Mouse (Mus musculus): ENCODE results near the gene Rab5b.

Rab5b gene

GRCm38 (mm10) chr10:128699006-128699405 lies 2.9 kb upstream of the Rab5b start:
- no peak for DNase-seq (ENCODE audit: low spot score)

DNA sequence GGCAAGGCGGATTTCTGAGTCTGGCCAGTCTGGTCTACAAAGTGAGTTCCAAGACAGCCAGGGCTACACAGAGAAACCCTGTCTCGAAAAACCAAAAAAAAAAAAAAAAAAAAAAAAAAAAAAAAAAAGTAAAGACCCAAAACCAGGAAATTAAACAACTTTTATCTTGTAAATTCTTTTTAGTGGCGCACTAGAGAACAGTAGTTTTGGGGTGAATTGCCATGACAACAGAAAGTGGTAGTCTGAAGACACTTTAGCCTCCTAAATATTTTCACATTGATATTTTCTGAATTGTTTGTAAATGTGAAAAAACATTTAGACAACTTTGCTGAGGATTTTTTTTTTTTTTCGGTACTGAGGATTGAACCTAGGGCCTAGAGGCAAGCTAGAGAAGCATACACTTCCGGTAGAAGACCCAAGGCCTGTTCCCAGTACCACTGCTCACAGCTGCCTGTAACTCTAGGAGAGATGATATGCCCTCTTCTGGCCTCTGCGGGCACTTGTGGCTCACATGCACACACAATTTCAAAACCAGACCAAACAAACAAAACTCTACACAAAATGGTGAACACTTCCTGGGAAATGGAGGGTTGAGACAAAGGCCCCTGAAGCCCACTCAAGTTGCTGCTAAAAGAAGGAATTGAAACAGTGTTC lies 1.1 kb upstream of the Rab5b start:
- DNase-seq (ENCODE audit: low spot score) = no peak

GRCm38 (mm10) chr10:128695411-128695991 lies 563 bp downstream of the Rab5b start:
- DNase-seq (ENCODE audit: low spot score) = no peak

- no peak for DNase-seq (ENCODE audit: low spot score)
Measured at GRCm38 (mm10) chr10:128674469-128675008, 21.5 kb downstream of the Rab5b start.

DNA sequence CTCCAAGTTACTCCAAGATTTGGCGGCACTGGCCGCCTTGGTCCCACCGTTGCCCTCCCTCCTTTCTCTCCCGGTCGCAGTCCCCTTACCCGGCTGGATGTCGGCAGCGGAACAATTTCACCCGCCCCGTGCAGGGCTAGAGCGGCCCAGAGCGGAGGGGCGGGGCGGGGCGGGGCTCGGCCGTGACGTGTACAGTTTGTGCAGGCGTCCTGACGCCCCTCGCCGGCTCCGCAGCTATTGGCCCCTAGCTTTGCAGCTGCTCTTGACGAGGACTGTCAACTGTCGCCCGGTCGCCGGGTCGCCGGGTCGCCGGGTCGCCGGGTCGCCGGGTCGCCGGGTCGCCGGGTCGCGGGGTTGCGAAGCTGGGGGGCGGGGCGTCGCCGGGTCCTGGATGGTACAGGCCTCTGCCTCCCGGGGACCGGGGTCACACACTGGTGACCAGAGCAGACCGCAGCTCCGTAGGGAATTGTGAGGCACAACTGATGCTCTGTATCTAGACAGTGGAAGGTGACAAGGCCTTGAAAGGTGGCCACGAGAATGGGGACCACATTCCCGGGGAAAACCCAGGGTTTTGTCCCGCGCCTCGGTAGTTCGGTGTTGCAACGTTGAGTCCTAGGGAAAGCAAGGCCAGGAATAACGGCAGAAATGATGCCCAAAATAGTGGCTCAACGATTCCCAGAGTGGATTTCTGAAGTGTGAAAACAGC lies 22.1 kb downstream of the Rab5b start, which contains the start of gene Suox:
Gene Suox (minus strand): TSS at position 311 of the 706 bp plus-strand sequence.
- DNase-seq (ENCODE audit: low spot score) = peak; percentile 82

- no peak for DNase-seq (ENCODE audit: low spot score)
Measured at GRCm38 (mm10) chr10:128671148-128671547, 24.9 kb downstream of the Rab5b start.

DNA sequence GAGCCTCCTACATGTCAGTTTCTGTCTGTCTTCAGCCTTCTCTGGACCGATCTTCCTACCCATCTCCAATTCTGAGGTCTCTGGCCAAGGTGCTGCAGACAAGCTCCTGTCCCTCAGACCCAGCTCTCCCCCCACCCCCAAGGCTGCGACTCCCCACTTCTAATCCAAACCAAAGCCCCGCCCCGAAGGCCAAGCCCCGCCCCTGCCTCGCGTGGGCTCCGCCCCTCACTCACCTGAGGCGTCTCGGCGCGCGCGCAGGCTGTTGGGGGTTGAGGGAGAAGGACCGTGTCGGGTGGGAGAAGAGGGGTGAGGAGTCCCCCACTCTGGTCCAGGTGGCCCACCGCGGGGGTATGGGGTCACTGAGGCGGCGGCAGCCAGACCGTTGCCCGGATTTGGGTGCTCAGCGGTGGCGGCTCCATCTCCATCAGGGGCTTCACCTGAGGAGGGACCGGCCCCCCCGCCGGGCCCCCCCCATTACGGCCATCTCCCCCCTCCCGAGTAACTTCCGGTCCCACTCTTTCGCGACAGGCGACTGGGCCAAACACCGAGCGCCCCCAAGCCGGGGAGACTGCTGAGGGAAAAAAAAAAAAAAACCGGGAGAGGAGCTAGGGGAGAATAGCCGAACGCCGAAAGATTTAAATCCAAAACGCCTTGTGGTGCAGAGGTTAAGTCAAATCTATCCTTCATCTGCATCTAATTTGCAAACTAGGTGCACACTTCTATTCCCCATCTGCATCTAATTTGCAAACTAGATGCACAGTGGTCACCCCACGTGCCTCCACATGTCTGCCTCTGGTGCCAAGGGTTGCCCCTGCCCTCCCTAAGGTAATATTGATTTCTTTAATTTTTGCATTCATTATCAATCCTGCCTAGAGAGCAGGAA lies 27.0 kb downstream of the Rab5b start:
- DNase-seq (ENCODE audit: low spot score) = peak; percentile 65

DNA sequence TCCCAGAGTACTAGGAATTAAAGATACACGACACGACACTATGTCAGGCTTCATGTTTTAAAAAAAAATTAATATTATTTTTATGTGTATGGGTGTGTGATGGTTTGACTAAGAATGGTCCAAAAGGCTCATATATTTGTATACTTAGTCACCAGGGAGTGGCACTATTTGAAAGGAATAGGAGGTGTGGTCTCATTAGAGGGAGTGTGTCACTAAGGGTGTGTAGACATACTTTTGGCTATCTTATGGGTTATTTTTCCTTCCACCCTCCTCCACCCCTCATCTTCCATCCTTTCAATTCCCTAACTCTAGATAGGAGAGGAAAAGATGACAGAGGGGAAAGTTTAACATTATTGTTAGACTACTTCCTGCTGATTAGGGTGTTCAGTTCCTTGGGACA lies 30.3 kb downstream of the Rab5b start:
- no peak for DNase-seq (ENCODE audit: low spot score)

- no peak for DNase-seq (ENCODE audit: low spot score)
Measured at GRCm38 (mm10) chr10:128665307-128665706, 30.8 kb downstream of the Rab5b start.

DNA sequence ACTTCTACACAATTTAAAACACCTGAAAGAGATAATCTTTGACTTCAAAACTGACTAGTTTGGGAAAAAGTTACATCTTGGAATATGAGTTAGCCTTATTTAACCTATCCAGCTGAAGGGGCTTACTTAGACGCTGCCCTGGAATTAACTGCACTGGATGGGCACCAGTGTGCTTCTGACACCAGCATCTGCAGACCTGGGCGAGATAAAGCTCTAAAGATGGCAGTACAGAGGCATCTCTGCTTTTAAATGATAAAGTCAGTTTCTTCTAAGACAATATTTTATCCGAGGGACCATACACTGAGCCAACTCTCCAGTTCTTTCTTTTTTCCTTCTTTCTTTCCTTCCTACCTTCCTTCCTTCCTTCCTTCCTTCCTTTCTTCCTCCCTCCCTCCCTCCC lies 31.3 kb downstream of the Rab5b start:
- DNase-seq (ENCODE audit: low spot score) = no peak

GRCm38 (mm10) chr10:128663441-128664220 lies 32.4 kb downstream of the Rab5b start:
- DNase-seq (ENCODE audit: low spot score) = no peak

DNA sequence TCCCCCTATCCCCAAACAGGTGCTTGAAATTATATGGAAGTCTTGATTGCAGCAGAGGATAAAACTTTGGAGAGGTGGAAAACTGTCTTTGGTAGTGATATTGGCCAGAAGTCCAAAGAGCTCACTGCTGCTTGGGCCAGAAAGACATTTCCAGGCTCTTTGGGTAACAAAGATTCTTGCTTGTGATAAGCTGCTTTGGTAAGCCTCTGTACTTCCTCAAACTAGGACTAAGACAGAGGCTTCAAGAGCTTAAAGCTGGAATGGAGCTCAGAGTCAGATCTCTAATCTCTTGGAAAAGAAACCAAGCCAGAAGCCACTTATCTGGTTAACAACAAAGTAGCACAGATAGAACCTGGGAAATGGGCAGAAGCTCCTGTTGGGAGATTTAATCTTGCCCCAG lies 33.6 kb downstream of the Rab5b start:
- DNase-seq (ENCODE audit: low spot score) = no peak

DNA sequence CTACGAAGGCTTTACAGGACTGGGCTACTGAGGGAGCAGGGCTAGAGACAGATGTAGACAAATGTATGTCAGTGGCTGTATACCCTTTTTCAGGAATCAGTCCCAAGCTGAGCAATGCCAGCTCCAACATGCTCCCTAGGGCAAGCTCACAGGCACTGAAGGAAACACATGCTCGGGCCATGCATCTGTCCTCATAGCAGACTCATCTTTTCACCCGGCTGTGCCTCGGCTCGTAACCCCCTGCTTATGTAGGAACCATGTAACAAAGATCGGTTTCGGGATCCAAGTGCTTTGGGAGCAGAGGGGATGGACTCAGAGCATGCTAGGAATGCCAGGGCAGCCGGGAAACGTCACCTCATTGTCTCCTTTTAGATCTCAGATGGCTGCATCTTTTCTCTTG lies 36.6 kb downstream of the Rab5b start:
- no peak for DNase-seq (ENCODE audit: low spot score)

DNA sequence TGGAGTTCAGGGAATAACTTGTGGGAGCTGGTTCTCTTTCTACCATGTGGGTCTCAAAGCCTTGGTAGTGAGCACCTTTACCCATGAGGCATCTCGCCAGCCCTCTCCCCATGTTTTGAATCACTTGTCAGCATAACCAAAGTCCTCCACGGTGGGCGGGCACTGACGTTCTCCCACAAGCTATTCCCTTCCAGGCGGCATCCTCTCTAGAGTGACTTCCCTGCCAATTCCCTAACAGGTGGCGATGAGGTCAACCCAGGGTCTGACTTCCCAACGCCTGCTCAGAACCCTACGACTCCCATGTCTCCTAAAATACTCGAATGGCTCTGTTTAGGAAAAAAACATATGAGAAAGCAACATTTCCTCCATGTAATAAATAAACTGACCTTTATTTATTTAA lies 38.2 kb downstream of the Rab5b start:
- no peak for DNase-seq (ENCODE audit: low spot score)

GRCm38 (mm10) chr10:128656731-128657130 lies 39.3 kb downstream of the Rab5b start:
- no peak for DNase-seq (ENCODE audit: low spot score)

- no peak for DNase-seq (ENCODE audit: low spot score)
Measured at GRCm38 (mm10) chr10:128655254-128655653, 40.8 kb downstream of the Rab5b start.

- DNase-seq (ENCODE audit: low spot score) = no peak
Measured at GRCm38 (mm10) chr10:128653866-128654265, 42.2 kb downstream of the Rab5b start.

DNA sequence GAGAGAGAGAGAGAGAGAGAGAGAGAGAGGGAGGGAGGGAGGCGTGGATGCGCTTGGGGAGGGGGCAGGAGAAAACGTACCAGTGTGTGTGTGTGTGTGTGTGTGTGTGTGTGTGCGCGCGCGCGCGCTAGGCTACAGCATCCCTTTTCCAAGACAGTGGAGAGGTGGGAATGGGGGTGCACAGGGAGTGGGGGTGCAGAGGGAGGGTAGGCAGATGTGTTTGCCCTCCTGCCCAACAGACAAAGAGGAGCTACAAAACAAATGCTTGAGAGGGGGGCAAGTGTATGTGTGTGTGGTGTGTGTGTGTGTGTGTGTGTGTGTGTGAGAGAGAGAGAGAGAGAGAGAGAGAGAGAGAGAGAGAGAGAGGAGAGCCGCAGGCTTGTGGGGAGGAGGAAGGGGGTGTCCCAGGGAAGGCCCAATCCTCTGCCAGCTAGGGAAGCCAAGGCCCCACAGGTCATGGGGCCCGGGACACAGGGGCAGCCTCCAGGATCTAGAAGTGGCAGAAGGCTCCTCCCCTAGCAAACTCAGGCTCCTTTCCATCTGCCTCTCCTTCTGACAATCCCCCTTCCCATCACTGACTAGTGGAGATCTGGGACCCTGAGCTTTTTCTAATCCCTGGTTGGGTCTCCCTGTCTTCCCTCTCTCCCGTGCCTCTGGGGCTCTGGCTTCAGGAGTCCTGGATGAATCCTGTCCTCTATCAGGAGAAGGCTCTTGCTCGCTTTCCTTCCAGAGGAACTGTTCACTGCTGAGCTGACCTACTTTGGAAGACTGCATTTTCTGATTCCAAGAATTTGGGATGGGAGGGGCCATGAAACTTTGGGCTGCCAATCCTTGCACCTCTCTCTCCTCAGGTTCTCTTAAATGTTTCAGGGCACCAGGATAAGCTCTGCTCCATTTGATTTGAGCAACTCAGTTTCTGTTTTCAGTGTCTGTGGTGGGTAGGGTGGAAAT lies 49.6 kb downstream of the Rab5b start:
- no peak for DNase-seq (ENCODE audit: low spot score)

GRCm38 (mm10) chr10:128645111-128646011 lies 50.7 kb downstream of the Rab5b start, which contains the start of gene Ikzf4:
Gene Ikzf4 (minus strand): TSS chr10:128645991.
- peak; percentile 30 for DNase-seq (ENCODE audit: low spot score)
